Mouse (Mus musculus) left cerebral cortex, postnatal 25 days (tissue): ENCODE results near the gene Ints2. TPM values are rescaled to one million over a fixed set of nuclear protein-coding genes. Genes with fewer than 3 reads are reported as not detected.
A peak's percentile ranks its signal among the peaks of the same experiment; 100 is the strongest.
"Not testable (repeated sequence)": the region's sequence is repeated elsewhere in the genome, so short reads cannot be mapped to it uniquely, and the experiment has no call there.

Experiments
- DNase-seq, 2 experiments: peaks; one replicate each; pipeline ENCODE4 v3.0.0; 2022; ENCODE audit warnings: low spot score in 2 of 2, mixed read lengths in 1 of 2
- intact Hi-C: fragments of 180-260 bp; cut with DNase I; formaldehyde crosslinking; loops from one replicate; pipeline ENCODE4 v1.15.1; 2025
- total RNA-seq, 2 experiments: library from RNA; stranded (reverse); gene quantifications; 2 replicates each; pipeline ENCODE4 v1.2.3; 2021

The Ints2 gene
- total RNA-seq, result 10 to 100 TPM; 27.5 to 27.9 TPM

DNA sequence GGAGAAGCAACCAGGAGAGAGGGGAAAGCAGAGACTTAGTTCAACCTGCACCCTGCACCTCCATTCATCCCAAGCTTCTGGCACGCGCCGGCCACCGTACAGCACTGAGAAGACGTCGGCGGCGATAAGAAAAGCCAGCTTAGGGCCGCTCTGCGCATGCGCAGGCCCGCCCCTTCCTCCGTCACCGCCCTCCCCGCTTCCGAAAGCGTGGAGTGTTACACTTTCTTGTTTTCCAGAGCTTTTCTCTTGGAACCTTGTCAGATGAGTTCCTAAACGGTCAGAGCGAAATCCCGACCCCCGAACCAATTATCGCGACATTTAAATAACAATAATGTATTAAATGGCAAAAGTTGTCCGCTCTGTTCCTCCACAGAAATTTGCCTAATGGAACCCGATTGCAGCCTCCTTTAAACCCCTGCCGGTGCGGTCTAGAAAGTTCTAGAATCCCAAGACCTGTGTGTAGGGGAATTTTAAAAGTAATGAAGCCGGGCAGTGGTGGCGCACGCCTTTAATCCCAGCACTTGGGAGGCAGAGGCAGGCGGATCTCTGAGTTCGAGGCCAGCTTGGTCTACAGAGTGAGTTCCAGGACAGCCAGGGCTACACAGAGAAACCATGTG lies at the start of gene Ints2:
Gene Ints2 (minus strand): TSS at position 116 of the 617 bp plus-strand sequence.
- intact Hi-C loops, result loop anchor here (5.0 to 10.0 kb wide), 2 partner anchors 100 to 207 kb away; partner anchors contain the start of gene Med13
- DNase-seq, result peak; percentile 95 to 96

- intact Hi-C loops, DNase-seq: not testable (repeated sequence)
Observed at GRCm38 (mm10) chr11:86292201-86292600, 34.8 kb upstream of the Ints2 start.

DNA sequence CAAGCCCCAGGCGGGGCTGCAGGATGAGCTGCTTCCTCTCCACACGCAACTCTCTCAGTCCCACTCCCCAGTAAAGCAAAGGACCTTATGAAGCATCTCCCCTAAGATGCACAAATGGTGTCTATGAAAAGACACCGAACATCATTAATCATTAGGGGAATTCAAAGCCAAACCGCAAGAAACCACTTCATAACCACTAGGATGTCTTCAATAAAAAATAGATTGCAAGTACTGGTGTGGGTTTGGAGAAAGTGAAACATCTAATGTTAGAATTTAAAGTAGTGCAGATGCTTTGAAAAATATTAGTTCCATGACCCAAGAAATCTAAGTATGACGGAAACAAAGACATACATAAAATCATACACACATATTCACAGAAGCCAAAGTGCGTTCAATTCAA lies 34.3 kb upstream of the Ints2 start:
- intact Hi-C loops, result no loop called here
- no peak for DNase-seq

- no peak for DNase-seq
- intact Hi-C loops, result no loop called here
Observed at GRCm38 (mm10) chr11:86285729-86286128, 28.4 kb upstream of the Ints2 start.

- DNase-seq, result peak in 1 of 2 experiments; percentile 75
- intact Hi-C loops, result no loop called here
Observed at GRCm38 (mm10) chr11:86278442-86279102, 21.2 kb upstream of the Ints2 start.

GRCm38 (mm10) chr11:86257054-86257453 lies 321 bp downstream of the Ints2 start:
- no peak for DNase-seq
- intact Hi-C loops, result loop anchor here (5.0 to 10.0 kb wide), 2 partner anchors 100 to 208 kb away; partner anchors contain the start of gene Med13

DNA sequence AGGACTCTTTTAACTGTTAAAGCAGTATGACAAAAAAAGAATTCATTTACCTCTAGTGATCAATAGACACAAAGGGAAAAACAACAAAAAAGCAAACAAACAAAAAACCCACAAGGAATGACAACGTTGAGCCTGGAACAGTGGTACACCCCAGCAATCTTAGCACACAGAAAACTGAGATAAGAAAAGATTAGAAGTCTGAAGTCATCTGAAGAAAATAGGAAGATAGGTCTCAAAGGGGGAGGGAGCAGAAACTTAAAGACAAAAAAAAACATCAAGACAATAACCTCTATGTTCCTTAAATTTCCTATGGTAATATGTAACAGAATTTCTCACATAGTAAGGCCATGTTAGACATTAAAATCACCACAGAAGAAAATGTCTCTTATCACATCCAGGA lies 4.0 kb downstream of the Ints2 start:
- DNase-seq, result no peak
- intact Hi-C loops, result loop anchor here (10.0 kb wide), 1 partner anchor 211 kb away; no protein-coding TSS in a partner anchor

- intact Hi-C loops, result no loop called here
- DNase-seq, result no peak
Observed at GRCm38 (mm10) chr11:86232446-86232845, 24.9 kb downstream of the Ints2 start.

GRCm38 (mm10) chr11:86231781-86232350 lies 25.5 kb downstream of the Ints2 start:
- intact Hi-C loops, result no loop called here
- no peak for DNase-seq

- no peak for DNase-seq
- intact Hi-C loops, result no loop called here
Observed at GRCm38 (mm10) chr11:86226646-86227180, 30.7 kb downstream of the Ints2 start.

DNA sequence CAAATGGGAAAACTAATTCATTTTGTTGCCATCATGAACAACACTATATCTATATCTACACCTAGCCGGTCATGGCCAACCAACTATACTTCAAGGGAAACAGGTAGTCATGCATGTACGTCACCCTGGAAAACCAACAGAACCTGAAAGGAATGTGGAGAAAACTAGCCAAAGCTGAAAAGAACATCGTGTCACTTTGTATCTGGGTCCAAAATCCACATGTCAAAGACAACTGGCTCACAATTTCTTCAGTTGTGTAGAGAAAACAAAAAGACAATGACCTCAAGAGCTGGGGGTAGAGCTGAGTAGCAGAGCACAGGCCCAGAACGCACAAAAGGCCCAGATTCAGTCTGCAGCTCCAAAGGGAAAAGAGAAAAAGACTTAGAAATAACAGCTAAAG lies 31.6 kb downstream of the Ints2 start:
- DNase-seq, result no peak
- intact Hi-C loops, result no loop called here

DNA sequence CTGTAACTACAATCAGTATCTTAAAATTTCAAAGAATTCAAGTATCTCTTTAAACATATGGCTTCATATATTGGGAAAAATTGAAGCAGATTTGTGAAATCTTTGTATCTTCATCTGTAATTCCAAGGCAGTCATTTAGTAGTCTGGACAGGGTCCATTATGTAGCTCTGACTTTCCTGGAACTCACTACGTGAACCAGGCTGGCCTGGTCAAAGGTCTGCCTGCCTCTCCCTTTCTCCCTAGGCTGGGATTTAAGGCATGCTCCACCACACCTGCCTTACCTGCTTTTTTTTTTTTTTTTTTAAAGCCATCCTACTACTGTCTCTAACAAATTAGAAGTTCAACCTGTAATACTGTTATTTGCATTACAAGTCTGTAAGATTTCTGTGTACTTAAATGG lies 45.6 kb downstream of the Ints2 start:
- intact Hi-C loops, result no loop called here
- no peak for DNase-seq

DNA sequence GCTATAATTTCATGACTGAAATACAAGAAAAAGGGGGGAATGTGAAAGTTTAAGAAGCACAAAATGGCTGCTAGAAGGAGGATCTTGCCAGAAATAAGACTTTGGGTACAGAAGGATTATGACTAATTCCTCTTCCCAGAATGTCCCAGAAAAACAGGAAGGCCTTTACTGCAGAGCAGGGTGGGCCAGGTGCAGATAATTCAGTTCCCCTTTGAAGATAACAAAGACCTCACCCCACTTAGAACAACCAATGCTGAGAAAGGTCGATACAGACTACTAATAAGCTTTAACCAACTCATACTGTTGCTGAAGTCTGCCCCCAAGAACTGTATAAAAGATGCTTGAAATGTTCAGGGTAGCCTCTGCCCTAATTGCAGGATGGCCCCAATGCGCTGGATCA lies 48.3 kb downstream of the Ints2 start:
- intact Hi-C loops, result no loop called here

DNA sequence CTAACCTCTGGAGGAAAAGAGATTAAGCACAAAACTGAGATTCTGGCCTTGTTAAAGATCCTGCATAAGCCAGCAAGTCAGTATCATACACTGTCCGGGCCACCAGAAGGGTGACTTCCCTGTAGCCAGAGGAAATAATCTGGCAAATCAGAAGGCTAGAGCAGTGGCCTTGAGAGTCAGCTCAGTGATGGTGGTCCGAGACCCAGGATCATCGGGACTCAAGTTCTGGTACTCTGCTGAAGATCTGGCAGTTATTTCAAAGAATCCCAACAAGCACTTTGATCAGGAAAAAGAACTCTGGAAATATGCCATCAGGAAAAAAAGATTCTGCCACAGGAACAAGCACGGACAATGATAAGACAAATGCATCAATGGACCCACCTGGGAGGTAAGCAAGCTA lies 51.5 kb downstream of the Ints2 start:
- intact Hi-C loops, result no loop called here

More for the DNA sequence above, 48.3 kb downstream of the Ints2 start:
- no peak for DNase-seq

GRCm38 (mm10) chr11:86205031-86205430 lies 52.3 kb downstream of the Ints2 start:
- DNase-seq, result no peak
- intact Hi-C loops, result no loop called here

More for the DNA sequence above, 51.5 kb downstream of the Ints2 start:
- DNase-seq, result no peak

DNA sequence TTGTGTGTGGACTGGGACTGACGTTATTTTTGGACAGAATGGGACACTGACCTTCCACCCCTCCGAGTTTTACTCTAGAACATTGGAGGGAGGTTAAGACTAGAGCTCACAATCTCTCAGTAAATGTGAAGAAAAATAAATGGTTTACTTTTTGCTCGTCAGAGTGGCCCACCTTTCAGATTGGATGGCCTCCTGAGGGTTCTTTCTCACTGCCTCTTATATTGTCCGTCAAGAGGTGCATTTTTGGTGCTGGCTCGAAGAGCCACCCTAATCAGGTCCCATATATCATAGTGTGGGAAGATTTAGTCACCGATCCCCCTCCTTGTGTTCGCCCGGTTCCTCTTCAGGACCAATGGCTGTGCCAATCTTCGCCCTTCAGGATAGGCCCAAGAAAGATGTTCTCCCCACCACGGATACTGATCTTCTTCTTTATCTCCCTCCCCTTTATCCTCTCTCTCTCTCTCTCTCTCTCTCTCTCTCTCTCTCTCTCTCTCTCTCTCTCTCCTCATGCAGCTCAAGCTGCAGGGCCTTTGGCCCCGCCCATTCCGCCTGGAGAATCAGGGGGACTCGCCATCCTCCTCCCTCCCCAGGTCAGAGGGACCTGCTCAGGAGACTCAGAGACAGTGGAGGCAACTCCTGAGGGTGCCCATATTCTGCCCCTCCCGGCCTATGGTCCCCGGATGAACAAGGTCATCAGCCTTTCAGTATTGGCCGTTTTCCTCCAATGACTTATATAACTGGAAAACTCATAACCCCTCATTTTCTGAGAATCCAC lies 55.3 kb downstream of the Ints2 start:
- intact Hi-C loops, result no loop called here
- no peak for DNase-seq

GRCm38 (mm10) chr11:86201037-86201786 lies 56.2 kb downstream of the Ints2 start, which contains the start of gene Brip1:
Gene Brip1 (minus strand): TSS chr11:86201193.
- DNase-seq, result peak; percentile 89 to 96
- intact Hi-C loops, result no loop called here

DNA sequence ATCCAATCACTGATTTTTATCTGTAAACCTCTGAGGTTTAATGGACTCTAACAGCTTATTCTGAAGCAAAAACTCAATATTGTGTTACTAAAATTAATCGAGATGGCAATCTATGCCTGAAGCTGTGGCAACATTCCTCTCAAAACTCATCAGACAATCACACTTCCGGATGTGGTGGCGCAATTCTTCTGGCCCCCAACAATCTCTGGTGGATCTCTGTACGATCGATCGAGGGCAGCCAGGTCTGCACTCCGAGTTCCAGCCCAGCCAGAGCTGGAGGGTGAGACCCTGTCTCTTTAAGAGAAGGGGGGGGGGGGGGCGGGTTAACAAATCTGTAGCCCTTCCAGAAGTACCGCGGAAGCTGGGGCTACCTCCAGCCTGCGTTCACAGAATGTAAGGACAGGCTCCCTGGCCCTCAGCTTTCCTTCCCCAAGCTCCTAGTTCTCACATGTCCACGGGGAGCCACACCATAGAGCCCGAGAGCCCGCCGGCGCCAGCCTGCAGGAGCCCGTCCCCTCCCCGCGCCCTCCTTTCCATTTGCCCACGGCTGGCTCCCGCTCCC lies 56.8 kb downstream of the Ints2 start:
- no peak for DNase-seq
- intact Hi-C loops, result no loop called here

DNA sequence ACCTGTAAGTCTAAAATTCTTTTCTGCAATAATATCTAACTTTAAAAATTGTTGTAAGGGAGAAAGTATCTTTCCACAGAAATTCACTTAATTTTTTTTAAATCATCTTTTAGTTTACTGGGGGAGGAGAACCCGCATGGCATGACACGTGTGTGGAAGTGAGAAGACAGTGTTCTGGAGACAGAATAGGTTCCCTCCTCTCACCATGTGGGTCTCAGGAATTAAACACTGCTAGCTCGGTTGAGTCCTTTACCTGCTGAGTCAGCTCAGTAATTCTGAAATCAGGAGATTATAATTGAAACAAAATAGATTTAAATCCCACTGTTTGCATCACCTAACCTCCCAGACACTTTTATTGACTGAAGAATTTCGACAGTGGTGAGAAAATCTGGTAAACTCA lies 57.6 kb downstream of the Ints2 start:
- no peak for DNase-seq
- intact Hi-C loops, result no loop called here
